Mouse (Mus musculus) liver, postnatal 0 days (tissue): ENCODE measurements around the gene Abca16. TPM values are rescaled to one million over a fixed set of nuclear protein-coding genes. Genes with fewer than 3 reads are reported as not detected.

Source experiments
- ATAC-seq: fragments of 200-750 bp; cut with Nextera tagmentation; 2 replicates; pipeline ENCODE4 v1.8.0; 2017; ENCODE audit warnings: mild to moderate bottlenecking, moderate library complexity
- DNase-seq: peaks from one replicate; pipeline ENCODE4 v3.0.0-alpha.2; 2016
- H3K27ac ChIP-seq: fragments of 300-500 bp; sonication (generic); 2 replicates; pipeline ENCODE4 v1.5.1; 2014; ENCODE audit warnings: antibody characterized with exemption, moderate library complexity, mild to moderate bottlenecking, low read depth
- H3K27me3 ChIP-seq: fragments of 300-500 bp; sonication (generic); 2 replicates; pipeline ENCODE4 v1.6.1; 2014; ENCODE audit warnings: low read length, control low read depth, mixed read lengths; ENCODE audit not compliant: insufficient read depth
- H3K36me3 ChIP-seq: fragments of 300-500 bp; sonication (generic); replicated peaks from 2 replicates; pipeline ENCODE4 v1.6.1; 2014; ENCODE audit warnings: mild to moderate bottlenecking, control low read depth, low read length, moderate library complexity, mixed read lengths; ENCODE audit not compliant: insufficient read depth
- H3K4me1 ChIP-seq: fragments of 300-500 bp; sonication (generic); 2 replicates; pipeline ENCODE4 v1.6.1; 2014; ENCODE audit warnings: antibody characterized with exemption, mild to moderate bottlenecking, control low read depth; ENCODE audit not compliant: insufficient read depth
- H3K4me2 ChIP-seq: fragments of 300-500 bp; sonication (generic); 2 replicates; pipeline ENCODE4 v1.6.1; 2014; ENCODE audit warnings: low read depth, mild to moderate bottlenecking, low read length, moderate library complexity, mixed read lengths
- H3K4me3 ChIP-seq: fragments of 300-500 bp; sonication (generic); 2 replicates; pipeline ENCODE4 v1.5.1; 2014; ENCODE audit warnings: low read depth, low read length
- H3K9ac ChIP-seq: fragments of 300-500 bp; sonication (generic); replicated peaks from 2 replicates; pipeline ENCODE4 v1.6.1; 2014; ENCODE audit warnings: mild to moderate bottlenecking, moderate library complexity
- H3K9me3 ChIP-seq: fragments of 300-500 bp; sonication (generic); 2 replicates; pipeline ENCODE4 v1.6.1; 2016; ENCODE audit warnings: mild to moderate bottlenecking, control low read depth, low read length, mixed read lengths
- CTCF ChIP-seq: sonication (generic); IDR thresholded peaks from 2 replicates; pipeline ENCODE4 v1.5.1; 2016; ENCODE audit warnings: antibody characterized with exemption, low read depth
- EP300 ChIP-seq: IDR thresholded peaks from 2 replicates; pipeline ENCODE4 v1.6.1; 2016; ENCODE audit warnings: antibody characterized with exemption, low read depth, mild to moderate bottlenecking
- WGBS: fragments of 180-500 bp; shearing (Covaris S2); extraction: QIAGEN DNeasy Blood & Tissue Kit; methylation state at CpG from one replicate; pipeline ENCODE4 v1.1.7; 2014; ENCODE audit not compliant: insufficient replicate concordance; 5-methylcytosine and 5-hydroxymethylcytosine counted together
- polyA plus RNA-seq: library from polyadenylated mRNA; unstranded; fragments of >200 nt; fragmentation: Nextera tagmentation; extraction: Ambion mirVana; gene quantifications from 2 replicates; pipeline ENCODE4 v1.2.1, GENCODE M21; 2015

Abca16 gene
- polyA plus RNA-seq, 1 experiment from 2014 or later = not detected

- DNase-seq = no peak
- Histone ChIP-seq H3K4me2 (peak overlapping the region; percentile 36; the same call in 1 of the 2 replicates), H3K36me3 (no peaks in the 10 kb centered on the region), H3K27me3 (no peaks in the 10 kb centered on the region), H3K9ac (no peak overlapping the region), H3K27ac (no peak overlapping the region), H3K4me1 (no peaks in the 10 kb centered on the region), H3K9me3 (no peaks in the 10 kb centered on the region), H3K4me3 (no peak overlapping the region)
- TF ChIP-seq EP300 (no peak), CTCF (no peak)
- WGBS = 28% methylated on average over 5 of the region's 5 CpGs
- no peak for ATAC-seq
These were observed 95.2 kb downstream of the Abca16 start for GRCm38 (mm10) chr7:120504663-120504979.

GRCm38 (mm10) chr7:120534805-120535204, 125.4 kb downstream of the Abca16 start:
- no peak for TF ChIP-seq EP300
- no peak for TF ChIP-seq CTCF
- Histone ChIP-seq H3K9ac (no peak overlapping the region), H3K27me3 (no peaks in the 10 kb centered on the region), H3K27ac (no peak overlapping the region), H3K9me3 (no peaks in the 10 kb centered on the region), H3K4me3 (no peak overlapping the region), H3K4me2 (no peak overlapping the region), H3K4me1 (no peaks in the 10 kb centered on the region), H3K36me3 (no peaks in the 10 kb centered on the region)
- no peak for DNase-seq
- WGBS = 61% methylated on average over 2 of the region's 2 CpGs
- ATAC-seq = no peak

- Histone ChIP-seq H3K4me2 (no peak overlapping the region), H3K9me3 (no peaks in the 10 kb centered on the region), H3K27me3 (no peaks in the 10 kb centered on the region), H3K9ac (no peak overlapping the region), H3K4me3 (no peak overlapping the region), H3K36me3 (no peaks in the 10 kb centered on the region), H3K27ac (no peak overlapping the region), H3K4me1 (no peaks in the 10 kb centered on the region)
- DNase-seq = no peak
- WGBS = 47% methylated on average over 12 of the region's 12 CpGs
- ATAC-seq = no peak
- TF ChIP-seq EP300 (no peak), CTCF (no peak)
These were observed 143.2 kb downstream of the Abca16 start for GRCm38 (mm10) chr7:120552479-120553180.

GRCm38 (mm10) chr7:120553181-120553551, 143.7 kb downstream of the Abca16 start:
- H3K4me2 ChIP-seq = no peak overlapping the region
- no peak overlapping the region for H3K4me3 ChIP-seq
- no peak for DNase-seq
- no peaks in the 10 kb centered on the region for H3K4me1 ChIP-seq
- H3K27me3 ChIP-seq = no peaks in the 10 kb centered on the region
- WGBS = 51% methylated on average over 12 of the region's 12 CpGs
- no peak for TF ChIP-seq CTCF
- H3K27ac ChIP-seq = no peak overlapping the region
- H3K36me3 ChIP-seq = no peaks in the 10 kb centered on the region
- ATAC-seq = no peak
- H3K9me3 ChIP-seq = no peaks in the 10 kb centered on the region
- H3K9ac ChIP-seq = no peak overlapping the region

- no peak for ATAC-seq
- no peak overlapping the region for H3K9ac ChIP-seq
- H3K4me3 ChIP-seq = no peak overlapping the region
- no peak for DNase-seq
- no peaks in the 10 kb centered on the region for H3K36me3 ChIP-seq
- no peak overlapping the region for H3K4me2 ChIP-seq
- H3K27ac ChIP-seq = no peak overlapping the region
- H3K9me3 ChIP-seq = no peaks in the 10 kb centered on the region
- TF ChIP-seq EP300 (no peak), CTCF (no peak)
- H3K27me3 ChIP-seq = no peaks in the 10 kb centered on the region
- H3K4me1 ChIP-seq = no peaks in the 10 kb centered on the region
- WGBS = 66% methylated on average over 8 of the region's 8 CpGs
These were observed 157.9 kb downstream of the Abca16 start for GRCm38 (mm10) chr7:120567366-120567765.

GRCm38 (mm10) chr7:120576520-120576919, 167.1 kb downstream of the Abca16 start:
- H3K4me3 ChIP-seq = no peak overlapping the region
- no peaks in the 10 kb centered on the region for H3K4me1 ChIP-seq
- H3K27me3 ChIP-seq = no peaks in the 10 kb centered on the region
- H3K9me3 ChIP-seq = no peaks in the 10 kb centered on the region
- no peaks in the 10 kb centered on the region for H3K36me3 ChIP-seq
- no peak for ATAC-seq
- no peak overlapping the region for H3K9ac ChIP-seq
- 52% methylated on average over 3 of the region's 3 CpGs for WGBS
- DNase-seq = no peak
- no peak overlapping the region for H3K27ac ChIP-seq
- TF ChIP-seq CTCF = no peak
- TF ChIP-seq EP300 = no peak
- H3K4me2 ChIP-seq = no peak overlapping the region

Other genes starting within 250 kb of the Abca16 start
- gene Anks4b, start 235.8 kb upstream of the Abca16 start, polyA plus RNA-seq = 2.4 and 3.0 TPM in 2 replicates
- 0.27 and 0.29 TPM in 2 replicates for gene Crym, start 207.5 kb upstream of the Abca16 start, polyA plus RNA-seq
- 0.20 TPM in 2 replicates for gene Abca14, start 205.7 kb upstream of the Abca16 start, polyA plus RNA-seq
- gene Abca15, start 81.0 kb upstream of the Abca16 start, polyA plus RNA-seq = not detected in 2 replicates
- 152 and 155 TPM in 2 replicates for gene Uqcrc2, start 225.5 kb downstream of the Abca16 start, polyA plus RNA-seq